Mouse (Mus musculus) ES-Bruce4 (cell line): ENCODE measurements at regions not wholly inside any gene's neighbourhood (a gene's known extent, or its start where the extent isn't known, plus 50 kb on each side); places are given as distances from the start of the nearest gene placed in this dataset.

ENCODE experiments used
- CTCF ChIP-seq: IDR thresholded peaks from one replicate; pipeline ENCODE4 v1.8.1; 2011; ENCODE audit warnings: low read depth, low read length
- EP300 ChIP-seq: IDR thresholded peaks from 2 replicates; pipeline ENCODE4 v1.6.1; 2011; ENCODE audit warnings: low read depth, low read length; ENCODE audit not compliant: insufficient read depth
- POLR2A ChIP-seq: IDR thresholded peaks from one replicate; pipeline ENCODE4 v1.8.1; 2011; ENCODE audit warnings: low read length; ENCODE audit not compliant: insufficient read depth

- no peak for TF ChIP-seq POLR2A
- TF ChIP-seq CTCF = no peak
- TF ChIP-seq EP300 = no peak
Measured at GRCm38 (mm10) chr10:125586489-125587147, 197.4 kb upstream of the Slc16a7 start.
